Mouse (Mus musculus) thymus, postnatal 36 days (tissue): ENCODE measurements around the gene Robo2.
"Not testable (repeated sequence)": the region's sequence is repeated elsewhere in the genome, so short reads cannot be mapped to it uniquely, and the experiment has no call there.

ENCODE experiments used
- DNase-seq, 2 experiments: peaks; one replicate each; pipeline ENCODE4 v3.0.0; 2022; ENCODE audit warnings: mixed read lengths in 2 of 2

Robo2 gene

DNA sequence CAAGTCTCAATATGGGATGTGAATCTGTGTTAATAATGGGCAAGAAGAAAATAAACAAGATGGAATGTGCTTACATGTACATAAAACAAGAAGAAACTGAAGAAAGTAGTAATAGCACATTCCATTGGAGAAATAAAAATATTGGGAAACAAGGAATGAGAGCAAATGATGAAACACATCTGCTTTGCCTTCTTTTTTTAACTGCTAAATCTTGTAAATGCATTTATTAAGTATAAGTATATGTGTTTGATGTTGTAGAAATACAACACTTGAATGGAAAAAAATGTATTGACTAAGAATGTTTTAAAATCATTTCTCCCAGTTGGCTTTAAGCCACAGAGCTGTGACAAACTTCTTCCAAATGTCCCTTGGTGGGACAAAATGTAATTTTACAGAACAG, 350.1 kb downstream of the Robo2 start:
- no peak for DNase-seq

DNA sequence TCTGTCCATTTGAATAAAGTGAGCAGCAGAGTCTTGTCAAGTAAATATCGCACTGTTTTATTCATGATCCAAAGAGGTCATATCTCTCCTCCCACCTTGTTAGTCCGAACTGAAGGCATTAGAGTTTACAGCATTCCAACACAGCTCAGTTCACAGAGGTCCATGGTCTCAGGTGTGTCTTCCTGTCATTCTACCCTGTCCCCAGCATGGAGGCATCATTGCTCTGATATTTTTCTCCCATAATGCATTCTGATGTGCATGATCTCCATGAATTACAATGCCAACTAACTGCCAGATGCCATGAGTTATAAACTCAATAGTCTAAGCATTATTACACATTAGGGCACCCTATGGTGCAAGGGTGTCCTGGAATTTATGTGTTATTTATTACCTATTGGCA, 354.7 kb downstream of the Robo2 start:
- no peak for DNase-seq

DNA sequence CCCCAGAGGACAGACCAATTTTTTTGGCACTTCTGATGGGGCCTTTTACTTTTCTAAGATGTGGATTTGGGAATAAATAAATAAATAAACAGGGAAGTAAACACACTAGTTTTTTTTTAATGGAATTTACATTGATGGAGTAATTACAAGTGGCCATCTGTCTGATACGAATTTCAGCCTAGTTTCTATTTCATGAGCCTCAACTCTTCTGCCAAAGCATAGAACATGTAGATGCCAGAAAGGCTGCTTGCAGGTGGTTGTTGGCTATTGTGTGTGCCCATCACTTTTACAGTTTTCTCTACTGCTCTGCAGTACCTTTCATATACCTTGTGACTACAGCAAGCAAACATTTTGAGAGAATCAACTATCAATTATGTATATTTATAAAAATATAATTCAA, 355.4 kb downstream of the Robo2 start:
- no peak for DNase-seq

DNA sequence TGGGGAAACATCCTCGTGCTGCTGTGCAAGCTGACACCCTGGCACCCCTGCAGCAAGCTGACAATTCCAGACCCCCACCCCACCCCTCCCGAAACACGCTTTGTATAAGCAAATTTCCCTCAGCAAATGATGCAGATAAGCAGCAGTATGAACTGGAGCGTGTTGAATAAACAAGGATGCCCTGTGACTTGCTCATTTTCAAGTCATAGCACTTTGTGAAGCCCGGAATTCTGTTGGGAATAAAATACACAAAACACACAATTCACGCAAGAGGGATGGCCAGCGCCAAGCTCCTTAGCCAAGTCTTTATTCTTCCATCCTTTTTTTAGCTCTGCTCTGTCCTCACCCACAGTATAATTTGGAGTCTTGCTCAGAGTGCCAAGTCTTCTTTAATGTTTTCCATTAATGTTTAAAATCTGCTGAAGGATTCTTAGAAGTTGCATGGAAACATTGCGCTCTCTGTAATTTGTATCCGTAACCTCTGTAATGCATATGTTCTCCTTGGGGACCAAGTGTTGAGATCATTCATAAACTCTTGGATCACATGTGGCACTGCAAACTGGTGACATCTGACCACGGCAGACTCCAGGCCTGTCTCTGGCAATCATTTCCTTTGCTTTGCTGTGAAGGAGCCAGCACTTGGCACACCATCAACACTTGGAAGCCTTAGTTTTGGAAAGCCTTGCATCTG, 356.4 kb downstream of the Robo2 start:
- DNase-seq: no peak

DNA sequence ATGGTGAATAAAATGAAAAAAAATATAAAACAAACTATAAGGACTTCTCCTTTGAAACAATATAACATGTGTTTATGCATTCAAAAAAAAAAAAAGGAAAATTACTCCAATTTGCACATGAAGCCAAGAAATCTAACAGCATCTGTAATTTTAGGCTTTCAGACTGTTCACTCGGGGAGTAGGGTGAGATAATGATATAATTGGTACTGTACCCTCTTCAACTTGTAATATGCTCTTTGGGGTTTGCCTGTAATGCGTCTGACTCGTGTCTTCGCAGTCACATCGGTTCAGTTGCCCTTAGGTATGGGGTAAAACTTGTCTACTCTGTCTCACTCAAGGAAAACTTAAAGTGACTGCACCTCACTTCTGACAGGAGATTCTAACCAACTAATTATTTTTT, 362.2 kb downstream of the Robo2 start:
- no peak for DNase-seq

DNA sequence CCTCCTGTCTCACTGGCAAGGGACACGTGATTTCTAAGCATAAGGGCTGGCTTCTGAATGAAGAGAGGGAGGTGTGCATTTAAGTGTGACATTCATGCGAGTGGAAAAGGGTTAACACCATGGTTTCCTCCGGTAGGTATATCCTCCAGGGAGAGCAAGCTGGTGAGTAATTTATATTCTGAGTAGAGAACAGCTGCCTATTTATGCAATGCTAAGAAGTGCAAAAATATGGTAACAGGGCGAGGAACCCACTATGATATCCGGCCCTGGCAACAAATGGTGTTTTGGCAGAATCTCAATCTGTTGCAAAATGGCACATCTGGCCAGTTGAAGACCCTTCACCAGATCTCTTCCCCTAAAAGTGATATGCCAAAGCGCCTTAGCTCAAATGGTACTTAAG, 362.6 kb downstream of the Robo2 start:
- DNase-seq: no peak

DNA sequence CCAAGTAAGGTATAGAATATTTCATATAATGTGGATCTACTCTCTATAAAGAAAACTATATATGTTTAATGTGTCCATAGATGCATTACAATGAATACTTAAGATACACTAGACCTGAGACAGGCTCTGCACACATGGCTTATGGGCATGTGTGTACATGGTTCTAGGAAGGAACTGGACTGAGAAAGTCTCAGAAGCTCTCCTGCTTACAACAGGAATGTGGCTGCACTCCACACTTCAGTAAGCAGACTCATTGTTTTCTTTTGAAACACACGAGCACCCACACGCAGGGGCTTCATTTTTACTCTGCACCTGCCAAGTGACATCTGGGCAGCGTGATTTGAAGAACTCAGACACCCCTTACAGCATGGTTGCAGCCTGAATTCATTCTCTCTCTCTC, 364.4 kb downstream of the Robo2 start:
- DNase-seq: no peak

DNA sequence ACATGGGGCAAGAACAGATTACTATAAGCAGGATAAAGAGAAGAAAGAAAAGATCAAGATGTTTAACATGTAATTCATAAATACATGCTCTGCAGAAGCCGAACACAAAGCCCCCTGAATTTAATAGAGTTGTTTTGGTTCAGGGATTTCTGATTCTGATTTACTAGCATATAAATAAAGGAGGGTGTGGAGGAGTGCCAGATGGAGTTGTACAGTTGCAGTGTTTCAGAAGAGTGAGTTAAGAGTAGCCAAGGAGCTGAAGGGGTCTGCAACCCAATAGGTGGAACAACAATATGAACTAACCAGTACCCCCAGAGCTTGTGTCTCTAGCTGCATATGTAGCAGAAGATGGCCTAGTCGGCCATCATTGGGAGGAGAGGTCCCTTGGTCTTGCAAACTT, 370.8 kb downstream of the Robo2 start:
- DNase-seq: not testable (repeated sequence)

DNA sequence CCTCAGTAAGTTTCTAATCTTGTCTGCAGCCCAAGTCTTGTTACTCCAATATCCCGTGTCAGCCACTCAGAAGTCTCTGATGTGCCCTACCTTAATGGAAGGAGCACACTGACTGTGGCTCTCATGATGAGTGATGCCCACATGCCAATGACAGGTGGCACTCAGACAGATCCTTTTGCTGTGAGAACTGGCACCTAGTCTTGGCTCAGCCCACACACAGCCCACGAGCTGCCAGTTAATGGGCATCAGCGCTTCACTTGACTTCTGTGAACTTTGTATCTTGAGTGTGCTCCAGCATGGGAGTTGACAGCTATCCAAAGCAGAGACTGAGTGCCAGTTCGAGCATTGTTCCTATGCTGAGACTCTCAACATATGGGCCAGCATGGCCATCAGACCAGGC, 383.8 kb downstream of the Robo2 start:
- DNase-seq: no peak

DNA sequence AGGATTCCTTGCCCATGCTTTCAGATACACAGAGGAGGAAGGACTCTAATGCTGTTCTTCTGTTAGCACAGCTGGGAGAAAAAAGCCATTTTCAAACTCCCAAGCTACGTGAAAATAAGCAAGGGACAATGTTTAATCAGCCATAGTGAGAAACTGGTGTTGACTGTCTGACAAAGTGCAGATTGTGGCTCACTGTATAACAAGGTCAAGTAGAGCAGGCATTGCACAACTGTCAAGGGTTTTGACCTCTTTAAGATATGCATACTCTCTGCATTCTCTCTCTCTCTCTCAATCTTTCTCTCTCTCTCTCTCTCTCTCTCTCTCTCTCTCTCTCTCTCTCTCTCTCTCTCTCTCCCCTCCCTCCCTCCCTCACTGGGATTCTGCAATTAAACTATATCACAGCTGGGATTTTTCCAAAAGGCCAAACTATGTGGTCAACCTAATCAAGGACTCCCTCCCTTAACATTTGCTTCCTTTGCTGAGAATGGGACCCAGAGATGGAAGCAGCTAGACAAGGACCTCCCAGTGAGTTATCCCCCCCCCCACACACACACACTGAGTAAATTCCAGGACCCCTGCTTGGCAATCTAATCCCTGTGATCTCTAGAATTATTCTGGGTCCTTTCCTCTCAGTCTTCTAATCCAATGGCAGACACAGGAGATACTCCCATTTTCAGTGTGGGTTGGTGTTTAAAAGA, 389.2 kb downstream of the Robo2 start:
- DNase-seq: no peak

DNA sequence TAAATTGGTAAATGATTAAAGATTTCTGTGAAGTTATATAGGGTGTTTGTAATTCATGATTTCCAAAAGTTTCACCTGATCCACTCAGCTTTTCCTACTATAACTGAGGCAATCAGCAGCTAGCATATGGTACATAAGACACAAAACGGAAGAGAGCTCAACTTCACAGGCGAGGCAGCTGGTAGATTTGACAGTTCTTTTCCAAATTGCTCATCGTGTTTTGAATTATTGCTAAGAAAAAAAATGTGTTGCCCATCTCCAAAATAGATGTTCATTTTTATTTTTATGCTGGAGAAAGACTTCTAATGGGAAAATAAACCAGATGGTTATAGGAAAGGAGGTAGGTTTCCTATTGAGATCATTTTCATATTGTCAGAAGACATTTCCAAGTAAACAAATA, 405.9 kb downstream of the Robo2 start:
- DNase-seq: no peak

DNA sequence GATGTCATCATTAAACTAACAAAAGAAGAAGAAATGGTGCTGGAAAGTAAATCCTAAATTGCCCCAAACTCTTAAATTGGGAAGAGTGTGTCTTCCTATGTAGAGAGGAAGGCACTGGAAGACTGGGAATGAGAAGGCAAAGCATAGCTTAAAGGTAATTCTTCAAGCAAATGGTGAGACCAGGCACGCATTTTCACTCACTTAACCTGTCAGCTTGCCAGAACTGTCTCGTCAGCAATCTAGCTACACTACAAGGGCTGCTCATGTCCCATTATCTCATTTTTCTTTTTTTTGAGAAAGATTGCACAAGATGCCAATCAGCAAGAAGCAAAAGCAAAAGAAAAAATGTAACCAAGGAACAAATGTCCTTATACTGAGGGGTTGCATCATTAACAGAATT, 410.3 kb downstream of the Robo2 start:
- DNase-seq: no peak

DNA sequence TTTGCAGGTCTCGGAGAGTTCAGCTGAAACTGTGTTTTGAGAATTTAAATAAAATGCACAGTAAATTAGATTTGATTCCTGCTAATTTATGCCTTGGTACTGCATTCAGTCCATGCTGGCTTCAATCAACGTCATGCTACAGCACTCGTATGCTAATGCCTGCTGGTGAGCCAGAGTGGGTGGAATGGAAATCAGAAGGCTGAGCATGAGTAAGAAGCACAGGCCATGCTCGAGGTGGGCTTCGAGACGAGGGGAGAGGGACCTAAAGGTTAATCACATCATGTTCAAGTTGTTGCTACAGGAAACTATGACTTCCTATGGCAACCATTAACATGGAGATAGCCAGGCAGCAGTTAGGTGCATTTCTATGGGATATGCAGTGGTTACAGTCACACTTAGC, 420.4 kb downstream of the Robo2 start:
- DNase-seq: no peak

DNA sequence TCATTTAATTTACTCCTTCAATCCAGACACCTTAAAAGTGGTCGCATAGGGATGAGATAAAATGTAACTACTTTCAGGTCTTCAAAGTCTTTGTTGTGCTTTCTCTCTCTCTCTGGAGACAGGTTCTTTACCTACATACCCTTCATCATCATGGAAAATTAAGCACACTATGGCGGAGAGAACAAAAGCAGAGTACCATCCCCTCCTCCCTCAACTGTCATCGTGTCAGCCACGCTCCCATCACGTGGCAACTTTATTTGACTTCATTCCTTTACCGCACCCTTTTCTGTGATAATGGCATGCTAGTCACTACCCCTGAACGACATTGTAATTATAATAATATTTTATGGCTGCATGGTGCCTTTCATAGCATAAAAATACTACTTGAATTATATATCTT, 442.1 kb downstream of the Robo2 start:
- no peak for DNase-seq

DNA sequence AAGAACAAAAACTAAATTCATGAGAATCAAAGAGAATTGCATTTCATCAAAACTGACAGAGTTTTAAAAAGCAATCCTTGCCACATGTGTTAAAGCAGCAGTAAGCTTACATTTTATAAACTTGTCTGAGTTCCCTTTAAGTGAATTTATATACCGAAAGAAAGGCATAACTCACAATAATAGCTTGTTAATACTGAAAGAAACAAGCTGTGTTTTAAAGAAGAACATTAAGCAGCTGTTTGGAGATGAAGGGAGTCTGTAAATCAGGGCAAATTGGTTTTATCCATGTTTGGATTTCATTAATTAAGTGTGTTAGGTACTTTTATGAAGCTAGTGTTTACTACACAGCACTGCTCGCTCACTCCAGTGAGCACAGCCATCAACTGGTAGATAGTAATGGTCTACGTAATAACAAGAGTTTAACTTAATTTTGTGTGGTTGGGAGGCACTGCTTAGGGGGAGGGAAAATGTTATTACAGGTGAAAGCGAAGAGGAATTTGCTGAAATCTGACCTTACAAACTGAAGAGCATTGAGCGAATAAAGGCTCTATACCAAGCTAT, 447.2 kb downstream of the Robo2 start:
- no peak for DNase-seq

DNA sequence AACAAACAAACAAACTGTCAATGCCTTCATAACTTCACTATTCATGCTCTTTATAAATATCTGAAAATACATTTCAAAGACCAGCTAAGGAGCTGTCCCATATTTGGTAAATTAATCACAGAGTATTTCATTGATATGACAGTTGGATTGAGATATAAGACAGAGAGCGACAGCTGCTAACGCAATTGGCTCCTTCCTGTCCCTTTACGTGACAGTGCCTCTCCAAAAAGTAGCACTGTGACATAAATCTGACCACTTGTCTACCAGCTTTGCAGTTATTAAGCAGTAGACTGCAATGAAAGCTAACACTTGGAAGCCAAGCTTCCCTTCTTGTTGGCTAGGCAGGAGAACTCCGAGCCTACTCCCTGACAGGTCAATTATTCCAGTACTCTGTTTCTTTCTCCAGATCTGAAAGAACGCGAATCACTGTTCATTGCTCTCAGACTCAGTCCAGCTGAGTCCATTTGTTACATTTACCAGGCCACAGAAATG, 452.1 kb downstream of the Robo2 start:
- DNase-seq: no peak

DNA sequence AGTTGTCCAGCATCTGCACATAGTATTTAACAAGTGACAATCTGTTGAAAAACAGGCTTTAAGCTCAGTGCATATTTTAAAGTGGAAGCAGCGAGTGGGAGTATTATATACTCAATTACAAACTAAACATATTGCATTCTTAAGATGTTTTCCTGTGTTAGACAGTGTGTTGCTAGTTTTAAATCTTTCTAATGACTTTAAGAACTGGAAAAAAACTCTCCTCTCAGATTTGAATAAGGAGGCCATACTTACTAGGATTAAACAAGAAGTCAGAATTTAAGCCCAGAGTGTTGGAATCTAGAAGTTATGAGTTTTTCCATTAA, 453.1 kb downstream of the Robo2 start:
- DNase-seq: no peak

DNA sequence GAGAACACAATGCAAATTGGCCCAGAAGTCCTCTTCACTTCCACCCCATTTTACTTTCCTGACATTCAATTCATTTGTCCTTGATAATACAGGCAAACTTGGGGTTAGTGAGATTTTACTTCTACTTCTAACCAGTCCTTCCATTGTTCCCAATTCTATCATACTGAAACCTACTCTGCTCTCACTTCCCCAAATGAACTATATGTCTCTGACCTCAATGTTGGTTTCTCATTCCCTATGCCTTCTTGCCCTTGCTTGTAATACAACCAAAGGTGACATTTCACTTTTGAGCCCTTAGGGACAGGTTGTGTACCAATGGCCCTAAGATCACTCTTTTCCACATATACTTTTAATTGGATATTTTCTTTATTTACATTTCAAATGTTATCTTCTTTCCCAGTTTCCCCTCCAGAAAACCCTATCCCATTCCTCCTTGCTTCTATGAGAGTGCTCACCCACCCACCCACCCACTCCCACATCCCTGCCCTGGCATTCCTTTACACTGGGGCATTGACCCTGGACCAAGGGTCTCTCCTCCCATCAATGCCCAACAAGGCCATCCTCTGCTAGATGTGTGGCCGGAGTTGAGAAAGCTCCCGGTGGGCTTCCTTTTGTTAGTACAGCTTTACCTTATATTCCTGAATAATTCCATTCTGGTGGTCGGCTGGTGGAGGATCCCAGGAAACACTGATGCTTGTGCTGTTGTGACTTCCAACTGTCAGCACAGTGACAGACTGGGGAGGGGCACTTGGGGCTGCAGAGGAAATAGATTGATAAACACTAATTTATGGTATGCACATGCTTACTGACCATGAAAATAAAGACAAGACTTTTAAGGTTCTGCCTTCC, 453.7 kb downstream of the Robo2 start:
- DNase-seq: no peak

DNA sequence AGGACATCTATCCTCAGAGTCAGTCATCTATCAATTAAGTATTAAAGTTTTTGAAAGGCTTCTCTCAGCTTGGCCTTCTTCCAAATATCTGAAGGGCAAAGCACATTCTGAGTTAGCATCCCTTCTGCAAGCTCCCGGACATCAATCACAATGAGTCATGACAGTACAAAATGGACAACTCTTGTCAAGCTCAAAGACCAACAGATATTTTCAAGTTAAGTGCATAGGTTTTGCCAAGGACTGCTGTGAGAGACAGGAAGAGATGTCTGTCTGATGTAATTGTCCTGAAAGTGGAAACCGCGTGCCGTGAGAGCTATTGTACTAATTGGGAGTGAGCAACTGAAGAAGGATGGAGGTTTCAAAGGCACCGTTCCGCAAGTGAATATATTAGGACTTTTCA, 465.5 kb downstream of the Robo2 start:
- DNase-seq: no peak

DNA sequence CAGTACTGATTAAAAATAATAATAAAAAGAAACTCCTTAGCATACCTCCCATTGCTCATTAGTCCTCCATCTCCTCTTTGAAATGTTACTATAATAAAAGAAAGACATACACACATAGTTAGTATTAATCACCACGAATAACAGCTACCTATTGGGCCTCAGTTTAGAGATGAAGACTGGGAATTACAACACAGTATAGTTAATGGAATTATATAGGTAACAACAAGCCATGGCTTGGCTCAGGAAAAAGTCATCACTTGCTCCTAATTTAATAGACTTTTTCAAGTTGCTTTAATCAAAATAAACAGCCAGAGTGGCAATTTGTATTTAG, 471.4 kb downstream of the Robo2 start:
- DNase-seq: no peak

DNA sequence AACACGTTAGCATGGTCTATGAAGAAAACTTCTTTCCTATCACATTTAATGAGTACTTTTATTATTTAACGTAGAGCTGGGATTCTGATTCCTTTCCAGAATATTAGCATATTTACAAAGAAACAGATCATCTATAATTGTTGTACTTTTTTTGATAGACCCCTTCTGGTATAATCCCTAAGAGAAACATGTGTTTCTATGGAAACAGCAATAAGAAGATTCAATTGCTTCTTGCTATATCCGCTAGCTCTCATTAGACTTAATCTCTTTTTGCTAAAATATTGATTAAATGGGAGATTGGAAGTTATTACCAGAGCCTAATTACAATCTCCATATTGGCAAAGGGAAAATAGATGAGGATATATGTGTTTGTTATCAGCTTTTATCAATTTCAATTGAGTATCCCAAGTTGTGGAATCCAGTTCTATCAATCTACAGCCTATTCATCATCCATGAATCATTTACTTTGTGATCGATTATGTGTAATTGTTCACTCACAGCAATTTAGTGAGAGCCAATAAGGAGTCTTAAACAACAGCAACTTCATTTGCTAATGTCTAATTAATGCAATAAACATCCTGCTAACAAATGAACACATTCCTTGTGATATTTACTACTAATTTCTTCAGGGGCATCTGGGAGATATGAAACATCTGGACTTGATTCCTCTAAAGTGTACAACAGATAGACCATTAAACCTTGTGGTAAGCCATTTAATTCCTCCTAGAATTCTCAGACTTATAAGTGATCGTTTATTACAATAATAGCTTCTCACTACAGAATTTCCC, 472.0 kb downstream of the Robo2 start:
- no peak for DNase-seq

DNA sequence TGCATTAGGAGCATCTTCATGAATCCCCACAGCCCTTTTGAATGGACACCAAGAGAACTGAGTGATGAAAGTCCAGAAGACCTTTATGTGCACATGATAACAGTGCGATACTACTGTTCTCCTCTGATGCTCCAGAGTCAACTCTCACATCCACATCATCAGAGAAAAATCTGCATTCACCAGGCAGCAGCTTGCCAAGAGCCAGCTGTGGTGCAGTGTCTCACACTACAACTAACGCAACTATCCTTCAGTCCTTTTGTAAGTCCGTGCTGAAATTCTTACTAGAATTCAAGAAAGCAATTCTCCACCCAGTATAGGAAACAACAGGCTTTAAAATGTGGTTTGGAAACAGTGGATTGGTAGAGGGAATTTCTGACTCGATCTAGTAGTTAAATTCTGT, 481.3 kb downstream of the Robo2 start:
- no peak for DNase-seq

DNA sequence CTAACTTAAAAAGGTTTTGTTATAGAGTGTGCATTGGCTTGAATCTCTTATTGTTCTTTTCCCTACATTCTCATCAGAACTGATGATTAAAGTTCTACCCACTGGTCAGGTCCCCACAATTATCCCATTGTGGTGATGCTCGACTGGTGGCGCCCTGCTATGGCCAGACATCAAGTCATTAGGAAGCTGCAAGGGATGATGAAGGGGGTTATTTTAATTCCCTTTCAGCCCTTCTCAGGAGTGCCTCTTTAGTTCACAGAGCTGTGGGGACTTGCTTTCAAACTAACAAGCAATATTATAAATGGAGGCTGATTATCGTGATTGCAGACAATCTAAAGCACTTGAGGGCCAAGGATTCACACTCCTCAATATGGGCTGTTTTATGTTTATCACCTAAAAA, 484.1 kb downstream of the Robo2 start:
- DNase-seq: no peak
